Mouse (Mus musculus): Measurements from ENCODE around the gene Twf1. TPM values are rescaled to one million over a fixed set of nuclear protein-coding genes. Genes with fewer than 3 reads are reported as not detected.
A peak's percentile ranks its signal among the peaks of the same experiment; 100 is the strongest.

Twf1 gene
- total and polyA plus RNA-seq, 3 experiments: 10.4 to 37.0 (median 30.1) TPM

GRCm38 (mm10) chr15:94601339-94601738 lies 11.7 kb upstream of the Twf1 start:
- peaks cover 7 to 31% of the 10 kb centered on the region in 2 experiments; a peak in 2 of 4 replicates for H3K4me1 ChIP-seq (ENCODE audit: control insufficient read depth in 1 of 2, insufficient read depth in 2 of 2)

GRCm38 (mm10) chr15:94600145-94600707 lies 10.5 kb upstream of the Twf1 start:
- Histone ChIP-seq H3K27me3 (replicated peaks) (peaks cover 1% of the 10 kb centered on the region), H3K4me3 (replicated peaks in 1 of 3; ENCODE audit: low read depth in 2 of 3, low read length in 2 of 3, poor library complexity in 1 of 3) (no peak overlapping the region), H3K9me3 (replicated peaks; ENCODE audit: low read length) (no peaks in the 10 kb centered on the region), H3K4me2 (ENCODE audit: insufficient read depth, low read depth, poor library complexity, severe bottlenecking) (no peak overlapping the region), H3K9ac (ENCODE audit: insufficient read depth, low read depth) (no peak overlapping the region), H3K4me1 (ENCODE audit: control insufficient read depth in 1 of 2, insufficient read depth in 2 of 2) (peaks cover 7 to 31% of the 10 kb centered on the region in 2 experiments; a peak in 2 of 4 replicates), H3K36me3 (replicated peaks in 1 of 2; ENCODE audit: control insufficient read depth in 1 of 2, insufficient read depth in 1 of 2, low read length in 1 of 2) (no peaks in the 10 kb centered on the region), H3K27ac (ENCODE audit: insufficient read depth, low read depth) (no peak overlapping the region), H3K79me2 (replicated peaks; ENCODE audit: control insufficient read depth, extremely low read depth, insufficient read depth, poor library complexity, severe bottlenecking) (no peaks in the 10 kb centered on the region)
- TF ChIP-seq CHD2 (IDR thresholded peaks at IDR 0.05; ENCODE audit: low read length) (no peak), MAFK (IDR thresholded peaks at IDR 0.05; ENCODE audit: insufficient replicate concordance, low read length) (no peak), TCF12 (IDR thresholded peaks at IDR 0.05; ENCODE audit: low read depth, low read length) (no peak), POLR2A (IDR thresholded peaks at IDR 0.05; ENCODE audit: low read depth, low read length) (no peak), MXI1 (IDR thresholded peaks at IDR 0.05; ENCODE audit: low read depth, low read length) (no peak), ETS1 (conservative IDR thresholded peaks at IDR 0.05; ENCODE audit: low read depth, low read length) (no peak), IRF4 (IDR thresholded peaks at IDR 0.05; ENCODE audit: low read depth, low read length) (no peak), UBTF (IDR thresholded peaks at IDR 0.05; ENCODE audit: low read depth, low read length) (no peak), KAT2A (IDR thresholded peaks at IDR 0.05; ENCODE audit: insufficient replicate concordance, low read length) (no peak), NRF1 (IDR thresholded peaks at IDR 0.05; ENCODE audit: low read depth, low read length) (no peak)
- in situ Hi-C loops (cut with MboI; ENCODE audit: low pct_ligation_motif_present, low pct_unique_long_range_greater_than_20kb, low sequenced_read_pairs): no loop called here
- dilution Hi-C loops (cut with MboI; ENCODE audit: extremely low pct_ligation_motif_present, extremely low pct_unique_long_range_greater_than_20kb, low sequenced_read_pairs): no loop called here
- no peak for DNase-seq (ENCODE audit: extremely low read depth)

More at GRCm38 (mm10) chr15:94601339-94601738, 11.7 kb upstream of the Twf1 start:
- Histone ChIP-seq H3K79me2 (replicated peaks; ENCODE audit: control insufficient read depth, extremely low read depth, insufficient read depth, poor library complexity, severe bottlenecking) (no peaks in the 10 kb centered on the region), H3K9me3 (replicated peaks; ENCODE audit: low read length) (no peaks in the 10 kb centered on the region), H3K27ac (ENCODE audit: insufficient read depth, low read depth) (no peak overlapping the region), H3K4me3 (replicated peaks in 1 of 3; ENCODE audit: low read depth in 2 of 3, low read length in 2 of 3, poor library complexity in 1 of 3) (no peak overlapping the region), H3K27me3 (replicated peaks) (no peaks in the 10 kb centered on the region), H3K36me3 (replicated peaks in 1 of 2; ENCODE audit: control insufficient read depth in 1 of 2, insufficient read depth in 1 of 2, low read length in 1 of 2) (no peaks in the 10 kb centered on the region), H3K9ac (ENCODE audit: insufficient read depth, low read depth) (no peak overlapping the region), H3K4me2 (ENCODE audit: insufficient read depth, low read depth, poor library complexity, severe bottlenecking) (no peak overlapping the region)
- peak; percentile 70 for DNase-seq (ENCODE audit: extremely low read depth)
- in situ Hi-C loops (cut with MboI; ENCODE audit: low pct_ligation_motif_present, low pct_unique_long_range_greater_than_20kb, low sequenced_read_pairs): no loop called here
- TF ChIP-seq SMC3 (IDR thresholded peaks at IDR 0.05; ENCODE audit: low read depth, low read length) (peak; percentile 73), RAD21 (IDR thresholded peaks at IDR 0.05; ENCODE audit: low read depth, low read length) (peak; percentile 75), CTCF (conservative IDR thresholded peaks at IDR 0.05 in 1 of 2, IDR thresholded peaks at IDR 0.05 in 1 of 2; ENCODE audit: low read depth in 2 of 2, low read length in 2 of 2) (peak in 1 of 2 experiments; percentile 82; a peak in 3 of 4 replicates), PAX5 (IDR thresholded peaks at IDR 0.05; ENCODE audit: low read length) (no peak)
- dilution Hi-C loops (cut with MboI; ENCODE audit: extremely low pct_ligation_motif_present, extremely low pct_unique_long_range_greater_than_20kb, low sequenced_read_pairs): no loop called here

- Histone ChIP-seq H3K36me3 (replicated peaks in 1 of 2; ENCODE audit: control insufficient read depth in 1 of 2, insufficient read depth in 1 of 2, low read length in 1 of 2) (no peaks in the 10 kb centered on the region), H3K79me2 (replicated peaks; ENCODE audit: control insufficient read depth, extremely low read depth, insufficient read depth, poor library complexity, severe bottlenecking) (peaks cover 9% of the 10 kb centered on the region), H3K4me1 (ENCODE audit: control insufficient read depth in 1 of 2, insufficient read depth in 2 of 2) (peaks cover 7 to 16% of the 10 kb centered on the region in 2 experiments; a peak in 2 of 4 replicates), H3K27me3 (replicated peaks) (peaks cover 1% of the 10 kb centered on the region), H3K9me3 (replicated peaks; ENCODE audit: low read length) (no peaks in the 10 kb centered on the region), H3K4me2 (ENCODE audit: insufficient read depth, low read depth, poor library complexity, severe bottlenecking) (no peak overlapping the region), H3K27ac (ENCODE audit: insufficient read depth, low read depth) (no peak overlapping the region), H3K9ac (ENCODE audit: insufficient read depth, low read depth) (no peak overlapping the region), H3K4me3 (replicated peaks in 1 of 3; ENCODE audit: low read depth in 2 of 3, low read length in 2 of 3, poor library complexity in 1 of 3) (no peak overlapping the region)
- dilution Hi-C loops (cut with MboI; ENCODE audit: extremely low pct_ligation_motif_present, extremely low pct_unique_long_range_greater_than_20kb, low sequenced_read_pairs): no loop called here
- in situ Hi-C loops (cut with MboI; ENCODE audit: low pct_ligation_motif_present, low pct_unique_long_range_greater_than_20kb, low sequenced_read_pairs): loop anchor here (10.0 kb wide), 1 partner anchor 49 kb away; the partner anchor contains the start of genes Irak4 and Pus7l
- DNase-seq (ENCODE audit: extremely low read depth): no peak
- TF ChIP-seq MEF2A (IDR thresholded peaks at IDR 0.05; ENCODE audit: borderline replicate concordance, low read depth, low read length) (no peak), RAD21 (IDR thresholded peaks at IDR 0.05; ENCODE audit: low read depth, low read length) (no peak), UBTF (IDR thresholded peaks at IDR 0.05; ENCODE audit: low read depth, low read length) (no peak), IRF4 (IDR thresholded peaks at IDR 0.05; ENCODE audit: low read depth, low read length) (no peak), CTCF (conservative IDR thresholded peaks at IDR 0.05 in 1 of 2, IDR thresholded peaks at IDR 0.05 in 1 of 2; ENCODE audit: low read depth in 2 of 2, low read length in 2 of 2) (no peak), PAX5 (IDR thresholded peaks at IDR 0.05; ENCODE audit: low read length) (no peak), SIN3A (IDR thresholded peaks at IDR 0.05; ENCODE audit: low read length) (no peak), ZKSCAN1 (IDR thresholded peaks at IDR 0.05; ENCODE audit: borderline replicate concordance, low read depth, low read length) (no peak), EP300 (IDR thresholded peaks at IDR 0.05; ENCODE audit: low read length) (no peak), MYC (IDR thresholded peaks at IDR 0.05; ENCODE audit: low read depth, low read length) (no peak), BHLHE40 (IDR thresholded peaks at IDR 0.05; ENCODE audit: low read depth, low read length) (no peak), JUN (IDR thresholded peaks at IDR 0.05; ENCODE audit: insufficient read depth, low read depth, low read length) (no peak), MAFK (IDR thresholded peaks at IDR 0.05; ENCODE audit: insufficient replicate concordance, low read length) (no peak), KAT2A (IDR thresholded peaks at IDR 0.05; ENCODE audit: insufficient replicate concordance, low read length) (no peak), GABPA (IDR thresholded peaks at IDR 0.05; ENCODE audit: insufficient replicate concordance, low read depth, low read length) (no peak)
Measured at GRCm38 (mm10) chr15:94593586-94593985, 3.9 kb upstream of the Twf1 start.

Data from CH12.LX (cell line).